Mouse (Mus musculus) urinary bladder, postnatal 36 days (tissue): ENCODE data around the gene Sorbs1.

Experiments
- DNase-seq, 2 experiments: peaks; one replicate each; pipeline ENCODE4 v3.0.0; 2022; ENCODE audit warnings: low spot score in 2 of 2, mixed read lengths in 1 of 2

The Sorbs1 gene

DNA sequence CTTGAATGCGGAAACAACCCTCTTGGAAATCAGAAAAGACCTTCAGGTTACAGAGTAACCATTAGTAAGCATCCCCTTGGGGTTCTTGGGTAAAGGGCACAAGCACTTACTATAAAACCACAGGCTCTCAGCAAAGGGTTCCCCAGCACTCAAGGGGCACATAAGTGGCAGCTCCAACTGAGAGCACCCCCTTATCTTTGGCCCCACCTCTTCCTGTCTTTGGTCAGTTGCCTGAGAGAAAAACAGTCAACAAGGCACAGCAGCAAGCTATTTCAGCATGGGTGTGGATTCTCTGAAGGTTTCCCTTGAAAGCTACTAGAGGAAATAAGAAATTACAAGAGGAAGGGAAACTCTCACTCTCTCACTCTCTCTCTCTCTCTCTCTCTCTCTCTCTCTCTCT is 246.2 kb downstream of the Sorbs1 start:
- DNase-seq = no peak

DNA sequence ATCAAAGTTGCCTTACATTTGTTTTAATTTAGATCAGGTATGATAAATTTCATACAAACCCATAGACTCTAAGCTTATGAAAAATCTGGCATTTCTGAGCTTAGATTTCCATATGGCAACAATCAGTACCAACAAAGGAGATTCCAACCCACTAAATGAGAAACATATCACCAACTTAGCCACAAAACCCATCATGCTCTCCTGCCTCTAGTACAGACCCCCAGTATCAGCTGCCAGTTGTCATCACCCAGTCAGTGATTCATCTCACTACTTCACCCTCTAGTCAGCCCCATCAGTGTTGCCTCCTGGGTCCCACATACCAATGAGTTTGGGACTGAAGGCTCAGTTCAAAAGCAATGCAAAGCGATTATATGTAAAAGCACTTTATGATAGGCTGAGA is 254.1 kb downstream of the Sorbs1 start:
- no peak for DNase-seq

DNA sequence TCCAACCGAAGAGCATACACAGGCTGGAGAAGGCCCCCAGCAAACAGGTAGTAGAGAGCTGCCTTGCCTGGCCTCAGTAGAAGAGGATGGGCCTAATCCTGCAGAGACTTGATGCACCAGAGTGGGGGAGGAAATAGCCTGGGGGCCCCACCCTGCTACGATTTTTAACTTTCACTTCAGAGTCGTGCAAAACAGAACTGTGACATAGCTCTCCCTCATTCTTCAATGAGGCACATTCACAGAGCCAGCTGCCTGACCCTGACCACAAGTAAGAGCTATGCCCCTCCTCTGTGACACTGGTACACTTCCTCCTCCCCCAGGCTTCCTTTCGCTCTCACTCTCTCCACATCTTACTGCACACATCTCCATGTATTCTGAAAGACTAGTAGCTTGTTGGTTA is 256.2 kb downstream of the Sorbs1 start:
- no peak for DNase-seq

DNA sequence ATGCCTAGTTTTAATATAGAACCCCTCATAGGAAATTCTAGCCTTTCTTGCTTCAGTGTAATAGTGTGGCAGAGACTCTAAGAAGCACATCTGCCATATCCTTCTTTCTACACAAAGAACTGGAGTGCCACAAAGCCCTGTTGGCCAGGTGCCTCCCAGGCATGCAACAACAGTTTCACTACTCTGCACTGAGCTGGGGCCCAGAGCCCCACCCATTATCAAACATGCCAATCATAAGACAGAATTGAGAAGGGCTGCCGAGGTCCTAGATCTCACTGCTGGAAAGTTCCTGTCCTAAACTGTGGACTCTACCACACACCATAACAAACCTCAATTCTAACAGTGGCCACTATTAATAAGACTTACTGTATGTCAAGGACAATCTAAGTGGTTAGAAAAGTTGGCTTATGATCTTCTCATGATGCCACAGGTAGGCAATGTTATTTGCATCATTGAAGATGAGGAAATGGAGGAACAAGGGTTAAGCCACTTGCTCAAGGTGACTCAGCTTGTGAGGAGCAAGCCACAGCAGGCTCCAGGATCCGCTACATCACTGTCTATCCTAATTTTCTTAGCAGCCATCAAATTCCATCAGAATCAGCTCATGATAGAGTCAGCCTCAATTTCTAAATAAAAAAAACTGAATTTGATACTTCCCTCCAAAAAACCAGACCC is 257.1 kb downstream of the Sorbs1 start:
- no peak for DNase-seq

DNA sequence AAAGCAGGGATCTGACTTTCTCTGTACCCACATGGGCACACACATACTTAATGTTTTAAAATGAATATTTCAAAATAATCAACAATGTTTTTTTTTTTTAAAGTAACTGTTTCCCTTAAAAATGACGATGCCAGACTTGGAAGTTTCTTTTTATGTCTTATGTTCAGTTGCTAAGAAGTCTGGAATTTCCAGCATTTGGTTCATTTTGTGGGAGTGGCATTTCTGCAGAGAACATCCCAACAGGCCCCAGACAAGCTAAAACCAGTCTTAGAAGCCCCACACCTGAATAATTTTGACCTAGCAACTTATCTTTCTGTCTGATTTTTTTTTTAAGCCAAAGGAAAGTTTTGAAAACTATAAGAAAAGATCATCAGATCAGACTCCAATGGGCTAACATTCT is 258.0 kb downstream of the Sorbs1 start:
- no peak for DNase-seq

DNA sequence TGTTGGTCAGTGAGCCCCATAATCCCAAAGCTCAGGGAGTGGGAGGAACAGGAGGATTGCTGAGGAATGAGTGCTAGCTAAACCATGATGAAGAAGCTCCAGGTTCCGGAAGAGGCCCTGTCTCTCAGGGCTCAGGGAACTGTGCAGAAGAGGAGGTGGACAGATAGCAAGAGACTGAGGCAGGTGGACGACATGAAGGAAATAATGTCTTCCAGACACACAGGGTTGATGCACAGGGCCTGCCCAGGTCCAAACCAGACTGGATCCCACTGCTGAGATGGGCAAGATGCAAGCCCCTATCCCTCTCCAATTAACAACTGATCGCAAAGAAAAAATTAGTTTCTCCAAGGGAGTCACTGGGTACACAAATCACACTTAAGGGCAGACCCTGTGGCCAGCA is 258.8 kb downstream of the Sorbs1 start:
- no peak for DNase-seq

DNA sequence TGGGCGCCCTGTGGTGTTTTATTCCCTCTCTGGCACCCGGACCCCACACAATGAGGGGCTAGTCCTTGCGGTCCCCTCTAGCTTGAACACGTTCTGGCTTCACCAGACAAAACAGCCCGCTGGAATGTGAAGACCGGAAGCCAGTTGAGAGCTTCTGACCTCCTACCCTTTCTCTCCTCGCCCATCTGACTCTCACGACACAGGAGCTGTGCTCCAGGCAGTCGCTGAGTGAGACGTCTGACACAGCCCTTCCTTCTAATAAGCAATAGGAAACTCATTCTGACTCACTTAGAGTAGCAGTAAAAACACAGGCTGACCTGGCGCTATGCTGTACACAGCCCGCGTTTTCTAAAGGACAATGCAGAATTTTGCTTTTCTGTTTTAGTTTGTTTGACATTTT is 259.8 kb downstream of the Sorbs1 start:
- DNase-seq = no peak

DNA sequence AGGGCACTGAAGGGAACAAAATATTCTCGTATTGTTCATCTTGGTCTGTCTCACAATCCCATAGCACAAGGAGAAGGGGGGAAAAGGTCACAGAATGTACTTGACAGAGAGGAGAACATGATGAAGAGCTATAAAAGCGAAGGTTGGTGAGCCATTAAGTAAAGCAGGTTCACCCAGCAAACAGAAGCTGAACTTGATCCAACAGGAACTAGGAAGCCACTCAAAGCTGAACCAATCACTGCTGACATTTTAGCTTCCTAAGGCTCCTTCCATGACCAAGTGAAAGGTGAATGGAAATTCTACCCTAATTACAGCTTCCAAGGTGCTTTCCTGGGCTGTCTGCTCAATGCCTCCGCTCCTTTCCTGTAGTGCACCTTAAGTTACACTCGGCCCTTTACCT is 262.5 kb downstream of the Sorbs1 start:
- no peak for DNase-seq

DNA sequence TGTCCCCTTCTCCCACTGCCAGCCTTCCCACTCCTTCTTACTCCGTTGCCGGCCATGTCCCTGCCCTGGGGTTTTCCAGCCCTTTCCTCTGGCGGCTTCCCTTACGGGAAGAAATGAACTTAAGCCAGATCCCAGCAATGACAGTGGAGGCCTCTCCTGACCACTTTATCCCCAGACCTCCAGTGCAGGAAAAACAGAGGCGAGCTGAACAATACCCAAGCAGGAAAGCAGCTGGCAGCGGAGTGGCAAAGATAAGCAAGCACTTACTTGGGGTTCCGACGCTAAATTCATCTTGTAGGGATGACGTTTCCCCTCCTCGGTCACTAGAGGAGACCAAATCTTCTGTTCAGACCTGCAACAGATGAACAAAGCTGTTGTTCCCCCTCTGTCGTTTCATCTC is 264.2 kb downstream of the Sorbs1 start:
- no peak for DNase-seq

DNA sequence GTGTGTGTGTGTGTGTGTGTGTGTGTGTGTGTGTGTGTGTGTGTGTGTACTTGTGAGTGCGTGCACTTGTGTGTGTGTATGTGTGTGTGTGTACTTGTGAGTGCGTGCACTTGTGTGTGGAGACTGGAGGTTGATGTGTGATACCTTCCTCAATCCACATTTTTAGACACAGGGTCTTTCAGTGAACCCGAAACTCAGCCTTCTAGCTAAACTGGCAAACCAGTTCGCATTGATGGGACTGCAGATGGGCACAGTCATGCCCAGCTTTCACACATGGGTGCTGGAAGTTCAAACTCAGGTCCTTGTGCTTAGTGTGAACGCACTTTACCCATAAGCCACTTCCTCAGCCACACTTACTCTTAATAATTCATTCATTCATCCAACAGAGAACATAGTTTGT is 265.1 kb downstream of the Sorbs1 start:
- DNase-seq = no peak

DNA sequence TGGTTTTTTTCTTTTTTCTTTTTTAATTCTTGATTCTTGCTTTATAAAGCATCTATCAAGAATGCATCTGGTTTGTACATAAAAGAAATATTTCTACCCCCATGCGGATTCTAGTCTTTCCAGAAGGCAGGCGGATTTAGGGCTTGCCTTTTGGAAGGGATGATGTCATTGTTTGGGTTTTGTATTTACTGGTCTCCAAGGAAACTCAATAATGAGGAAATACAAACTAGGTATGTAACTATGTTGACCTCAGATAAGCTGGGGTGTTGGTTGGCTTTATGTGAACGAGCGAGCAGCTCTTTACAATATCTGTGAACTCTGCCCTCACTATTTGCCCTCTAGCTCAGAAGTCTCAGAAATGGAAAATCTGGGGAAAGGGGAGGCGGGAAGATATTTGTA is 266.3 kb downstream of the Sorbs1 start:
- no peak for DNase-seq

DNA sequence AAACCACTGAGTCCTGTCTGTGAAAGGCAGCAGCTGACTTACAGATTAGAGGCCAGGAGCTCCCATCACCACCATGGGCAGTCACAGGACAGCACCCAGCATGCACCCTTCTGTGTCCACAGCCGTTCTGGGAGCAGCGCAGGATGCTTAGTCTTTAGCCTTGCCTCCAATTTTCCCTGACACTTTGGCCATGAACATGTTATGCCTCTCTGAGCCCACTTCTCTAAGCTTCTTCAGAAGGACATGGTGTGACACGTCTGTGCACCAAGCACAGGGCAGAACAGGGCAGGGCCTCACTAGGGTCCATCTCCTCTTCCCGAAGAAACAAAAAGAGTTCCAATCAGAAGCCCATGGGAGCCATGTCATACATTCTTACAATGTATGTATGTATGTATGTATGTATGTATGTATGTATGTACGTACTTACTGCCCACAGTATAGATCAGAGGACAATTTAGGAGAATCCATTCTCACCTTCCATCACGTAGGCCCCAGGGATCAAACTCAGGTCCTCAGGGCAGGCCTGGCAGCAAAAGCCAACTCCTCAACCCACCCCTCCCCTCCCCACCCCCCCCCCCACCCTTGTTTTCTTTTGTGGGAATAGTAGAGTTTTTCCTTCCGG is 266.8 kb downstream of the Sorbs1 start:
- no peak for DNase-seq
